Mouse (Mus musculus) limb, embryonic 11.5 days (tissue): ENCODE measurements at regions not wholly inside any gene's neighbourhood (a gene's known extent, or its start where the extent isn't known, plus 50 kb on each side); places are given as distances from the start of the nearest gene placed in this dataset.
A peak's percentile ranks its signal among the peaks of the same experiment; 100 is the strongest.

Experiments
- ATAC-seq: fragments of 200-750 bp; cut with Nextera tagmentation; 2 replicates; pipeline ENCODE4 v1.8.0; 2017; ENCODE audit warnings: low read depth; ENCODE audit not compliant: insufficient number of reproducible peaks, low FRiP score, low TSS enrichment
- DNase-seq: peaks from one replicate; pipeline ENCODE4 v3.0.0-alpha.2; 2015; ENCODE audit warnings: low spot score
- H3K27ac ChIP-seq: fragments of 300-500 bp; sonication (generic); replicated peaks from 2 replicates; pipeline ENCODE4 v1.5.1; 2014; ENCODE audit warnings: low read depth, mild to moderate bottlenecking, low read length
- H3K27me3 ChIP-seq: fragments of 300-500 bp; sonication (generic); 2 replicates; pipeline ENCODE4 v1.6.1; 2014; ENCODE audit warnings: mild to moderate bottlenecking, low read length, mixed read lengths; ENCODE audit not compliant: control insufficient read depth, insufficient read depth
- H3K36me3 ChIP-seq: fragments of 300-500 bp; sonication (generic); 2 replicates; pipeline ENCODE4 v1.6.1; 2014; ENCODE audit warnings: mild to moderate bottlenecking, low read length, moderate library complexity, mixed read lengths; ENCODE audit not compliant: control insufficient read depth, insufficient read depth
- H3K4me1 ChIP-seq: fragments of 300-500 bp; sonication (generic); 2 replicates; pipeline ENCODE4 v1.6.1; 2014; ENCODE audit warnings: low read length, mixed read lengths; ENCODE audit not compliant: control insufficient read depth, insufficient read depth
- H3K4me2 ChIP-seq: fragments of 300-500 bp; sonication (generic); 2 replicates; pipeline ENCODE4 v1.6.1; 2014; ENCODE audit warnings: low read depth, mild to moderate bottlenecking, moderate library complexity; ENCODE audit not compliant: severe bottlenecking
- H3K4me3 ChIP-seq: fragments of 300-500 bp; sonication (generic); 2 replicates; pipeline ENCODE4 v1.5.1; 2014; ENCODE audit warnings: low read depth, low read length
- H3K9ac ChIP-seq: fragments of 300-500 bp; sonication (generic); 2 replicates; pipeline ENCODE4 v1.6.1; 2014; ENCODE audit warnings: mild to moderate bottlenecking, low read length
- H3K9me3 ChIP-seq: fragments of 300-500 bp; sonication (generic); 2 replicates; pipeline ENCODE4 v1.6.1; 2016; ENCODE audit warnings: low read length; ENCODE audit not compliant: control insufficient read depth
- WGBS: fragments of 180-500 bp; shearing (Covaris S2); extraction: QIAGEN DNeasy Blood & Tissue Kit; methylation state at CpG from one replicate; pipeline ENCODE4 v1.1.7; 2014; 5-methylcytosine and 5-hydroxymethylcytosine counted together

GRCm38 (mm10) chr13:37513905-37514607 is 169.0 kb downstream of the Ly86 start:
- no peaks in the 10 kb centered on the region for H3K36me3 ChIP-seq
- H3K4me3 ChIP-seq, result no peak overlapping the region
- ATAC-seq (peak; percentile 71), DNase-seq (peak; percentile 77)
- H3K9me3 ChIP-seq, result no peaks in the 10 kb centered on the region
- H3K4me1 ChIP-seq, result peaks cover 16% of the 10 kb centered on the region
- peak overlapping the region; percentile 52 for H3K9ac ChIP-seq
- WGBS, result 10% methylated on average over 23 of the region's 23 CpGs
- peak overlapping the region; percentile 64 for H3K27ac ChIP-seq
- peak overlapping the region; percentile 23; the same call in 1 of the 2 replicates for H3K4me2 ChIP-seq
- H3K27me3 ChIP-seq, result no peaks in the 10 kb centered on the region

- H3K36me3 ChIP-seq, result no peaks in the 10 kb centered on the region
- H3K27me3 ChIP-seq, result no peaks in the 10 kb centered on the region
- no peak overlapping the region for H3K4me3 ChIP-seq
- peak overlapping the region; percentile 64 for H3K27ac ChIP-seq
- peak overlapping the region; percentile 52 for H3K9ac ChIP-seq
- WGBS, result 71% methylated on average over 12 of the region's 12 CpGs
- no peaks in the 10 kb centered on the region for H3K9me3 ChIP-seq
- DNase-seq, result no peak
- peaks cover 12% of the 10 kb centered on the region for H3K4me1 ChIP-seq
- ATAC-seq, result no peak
- peak overlapping the region; percentile 23; the same call in 1 of the 2 replicates for H3K4me2 ChIP-seq
Measured at GRCm38 (mm10) chr13:37514641-37515305, 169.8 kb downstream of the Ly86 start.

- peaks cover 12% of the 10 kb centered on the region for H3K4me1 ChIP-seq
- no peaks in the 10 kb centered on the region for H3K9me3 ChIP-seq
- H3K9ac ChIP-seq, result no peak overlapping the region
- WGBS, result 42% methylated on average over 14 of the region's 14 CpGs
- no peak overlapping the region for H3K4me2 ChIP-seq
- no peak overlapping the region for H3K4me3 ChIP-seq
- DNase-seq, result no peak
- H3K36me3 ChIP-seq, result no peaks in the 10 kb centered on the region
- ATAC-seq, result 0 out of 2 replicates have a peak, but pooled peaks have one; percentile 35
- no peak overlapping the region for H3K27ac ChIP-seq
- no peaks in the 10 kb centered on the region for H3K27me3 ChIP-seq
Measured at GRCm38 (mm10) chr13:37517055-37517807, 172.2 kb downstream of the Ly86 start.

- Histone ChIP-seq H3K27me3 (no peaks in the 10 kb centered on the region), H3K9me3 (no peaks in the 10 kb centered on the region), H3K4me2 (no peak overlapping the region), H3K36me3 (no peaks in the 10 kb centered on the region), H3K4me3 (no peak overlapping the region), H3K27ac (no peak overlapping the region), H3K9ac (no peak overlapping the region), H3K4me1 (peaks cover 2% of the 10 kb centered on the region; the same call in 1 of the 2 replicates)
- DNase-seq (peak; percentile 45), ATAC-seq (no peak)
- 77% methylated on average over 3 of the region's 3 CpGs for WGBS
Measured at GRCm38 (mm10) chr13:37519948-37520347, 174.9 kb downstream of the Ly86 start.

GRCm38 (mm10) chr13:37525097-37525726 is 180.2 kb downstream of the Ly86 start:
- WGBS, result 81% methylated on average over 15 of the region's 15 CpGs
- DNase-seq, result no peak
- no peak overlapping the region for H3K27ac ChIP-seq

GRCm38 (mm10) chr13:37526102-37526501 is 181.1 kb downstream of the Ly86 start:
- ATAC-seq (no peak), DNase-seq (no peak)
- Histone ChIP-seq H3K9ac (no peak overlapping the region), H3K4me3 (no peak overlapping the region), H3K27ac (no peak overlapping the region), H3K27me3 (no peaks in the 10 kb centered on the region), H3K36me3 (no peaks in the 10 kb centered on the region), H3K9me3 (no peaks in the 10 kb centered on the region), H3K4me1 (no peaks in the 10 kb centered on the region; the same call in 1 of the 2 replicates), H3K4me2 (no peak overlapping the region)
- WGBS, result 83% methylated on average over 8 of the region's 8 CpGs

More at GRCm38 (mm10) chr13:37525097-37525726, 180.2 kb downstream of the Ly86 start:
- Histone ChIP-seq H3K4me2 (no peak overlapping the region), H3K36me3 (no peaks in the 10 kb centered on the region), H3K9ac (no peak overlapping the region), H3K27me3 (no peaks in the 10 kb centered on the region), H3K4me1 (no peaks in the 10 kb centered on the region; the same call in 1 of the 2 replicates), H3K4me3 (no peak overlapping the region), H3K9me3 (no peaks in the 10 kb centered on the region)
- no peak for ATAC-seq

GRCm38 (mm10) chr13:37528380-37528779 is 183.4 kb downstream of the Ly86 start:
- ATAC-seq (no peak), DNase-seq (no peak)
- Histone ChIP-seq H3K27me3 (no peaks in the 10 kb centered on the region), H3K9me3 (no peaks in the 10 kb centered on the region), H3K4me3 (no peak overlapping the region), H3K9ac (no peak overlapping the region), H3K4me1 (no peaks in the 10 kb centered on the region; the same call in 1 of the 2 replicates), H3K27ac (no peak overlapping the region), H3K4me2 (no peak overlapping the region), H3K36me3 (no peaks in the 10 kb centered on the region)
- WGBS, result 10% methylated on average over 9 of the region's 9 CpGs

- Histone ChIP-seq H3K4me2 (no peak overlapping the region), H3K36me3 (no peaks in the 10 kb centered on the region), H3K9ac (no peak overlapping the region), H3K27ac (no peak overlapping the region), H3K9me3 (no peaks in the 10 kb centered on the region), H3K27me3 (no peaks in the 10 kb centered on the region), H3K4me3 (no peak overlapping the region), H3K4me1 (no peaks in the 10 kb centered on the region; the same call in 1 of the 2 replicates)
- 67% methylated on average over 7 of the region's 7 CpGs for WGBS
- ATAC-seq (no peak), DNase-seq (no peak)
Measured at GRCm38 (mm10) chr13:37528876-37529275, 183.9 kb downstream of the Ly86 start.
